Mouse (Mus musculus): Measurements from ENCODE around the gene Caln1. TPM values are rescaled to one million over a fixed set of nuclear protein-coding genes. Genes with fewer than 3 reads are reported as not detected.
A peak's percentile ranks its signal among the peaks of the same experiment; 100 is the strongest.

The Caln1 gene
- total and polyA plus RNA-seq, 2 experiments from 2014 or later = 46.4 to 50.2 TPM

GRCm38 (mm10) chr5:130340656-130341055 is 28.6 kb upstream of the Caln1 start:
- Histone ChIP-seq H3K27ac (ENCODE audit: low read depth, low read length) (no peak overlapping the region), H3K4me3 (ENCODE audit: low read depth, low read length) (no peak overlapping the region), H3K9me3 (ENCODE audit: low read length) (no peaks in the 10 kb centered on the region), H3K36me3 (ENCODE audit: insufficient read depth, low read length) (peaks cover 21% of the 10 kb centered on the region; the same call in 1 of the 2 replicates), H3K4me1 (ENCODE audit: insufficient read depth, low read length) (no peaks in the 10 kb centered on the region), H3K4me2 (ENCODE audit: low read depth, low read length, poor library complexity, severe bottlenecking) (no peak overlapping the region), H3K9ac (replicated peaks; ENCODE audit: low read length, poor library complexity, severe bottlenecking) (no peak overlapping the region), H3K27me3 (ENCODE audit: insufficient read depth, low read length) (no peaks in the 10 kb centered on the region)
- ATAC-seq (ENCODE audit: low FRiP score) = no peak
- no peak for TF ChIP-seq CTCF (IDR thresholded peaks at IDR 0.05)
- DNase-seq (ENCODE audit: low spot score) = no peak
- 95% methylated on average over 15 of the region's 15 CpGs for WGBS

GRCm38 (mm10) chr5:130344999-130345398 is 24.3 kb upstream of the Caln1 start:
- H3K36me3 ChIP-seq (ENCODE audit: insufficient read depth, low read length) = peaks cover 14% of the 10 kb centered on the region; the same call in 1 of the 2 replicates
- H3K4me3 ChIP-seq (ENCODE audit: low read depth, low read length) = no peak overlapping the region
- WGBS = 98% methylated on average over 7 of the region's 7 CpGs
- TF ChIP-seq CTCF (IDR thresholded peaks at IDR 0.05) = no peak
- DNase-seq (ENCODE audit: low spot score) (no peak), ATAC-seq (ENCODE audit: low FRiP score) (no peak)
- no peak overlapping the region for H3K9ac ChIP-seq (replicated peaks; ENCODE audit: low read length, poor library complexity, severe bottlenecking)
- no peaks in the 10 kb centered on the region for H3K4me1 ChIP-seq (ENCODE audit: insufficient read depth, low read length)
- H3K27me3 ChIP-seq (ENCODE audit: insufficient read depth, low read length) = no peaks in the 10 kb centered on the region
- H3K9me3 ChIP-seq (ENCODE audit: low read length) = no peaks in the 10 kb centered on the region
- no peak overlapping the region for H3K4me2 ChIP-seq (ENCODE audit: low read depth, low read length, poor library complexity, severe bottlenecking)
- H3K27ac ChIP-seq (ENCODE audit: low read depth, low read length) = no peak overlapping the region

GRCm38 (mm10) chr5:130345871-130346270 is 23.4 kb upstream of the Caln1 start:
- no peaks in the 10 kb centered on the region for H3K4me1 ChIP-seq (ENCODE audit: insufficient read depth, low read length)
- no peak for DNase-seq (ENCODE audit: low spot score)
- no peak overlapping the region for H3K9ac ChIP-seq (replicated peaks; ENCODE audit: low read length, poor library complexity, severe bottlenecking)
- no peak overlapping the region for H3K4me3 ChIP-seq (ENCODE audit: low read depth, low read length)
- no peaks in the 10 kb centered on the region for H3K9me3 ChIP-seq (ENCODE audit: low read length)
- ATAC-seq (ENCODE audit: low FRiP score) = no peak
- WGBS = 88% methylated on average over 2 of the region's 2 CpGs
- H3K4me2 ChIP-seq (ENCODE audit: low read depth, low read length, poor library complexity, severe bottlenecking) = no peak overlapping the region
- peaks cover 9% of the 10 kb centered on the region; the same call in 1 of the 2 replicates for H3K36me3 ChIP-seq (ENCODE audit: insufficient read depth, low read length)
- H3K27me3 ChIP-seq (ENCODE audit: insufficient read depth, low read length) = no peaks in the 10 kb centered on the region
- H3K27ac ChIP-seq (ENCODE audit: low read depth, low read length) = no peak overlapping the region
- no peak for TF ChIP-seq CTCF (IDR thresholded peaks at IDR 0.05)

GRCm38 (mm10) chr5:130355223-130355622 is 14.0 kb upstream of the Caln1 start:
- ATAC-seq (ENCODE audit: low FRiP score) (no peak), DNase-seq (ENCODE audit: low spot score) (peak; percentile 22)
- TF ChIP-seq CTCF (IDR thresholded peaks at IDR 0.05) = peak; percentile 62
- Histone ChIP-seq H3K4me2 (ENCODE audit: low read depth, low read length, poor library complexity, severe bottlenecking) (no peak overlapping the region), H3K4me3 (ENCODE audit: low read depth, low read length) (no peak overlapping the region), H3K9me3 (ENCODE audit: low read length) (no peaks in the 10 kb centered on the region), H3K36me3 (ENCODE audit: insufficient read depth, low read length) (no peaks in the 10 kb centered on the region), H3K27ac (ENCODE audit: low read depth, low read length) (no peak overlapping the region), H3K4me1 (ENCODE audit: insufficient read depth, low read length) (no peaks in the 10 kb centered on the region), H3K27me3 (ENCODE audit: insufficient read depth, low read length) (no peaks in the 10 kb centered on the region), H3K9ac (replicated peaks; ENCODE audit: low read length, poor library complexity, severe bottlenecking) (no peak overlapping the region)
- WGBS = 66% methylated on average over 7 of the region's 7 CpGs

GRCm38 (mm10) chr5:130363111-130363510 is 6.1 kb upstream of the Caln1 start:
- TF ChIP-seq CTCF (IDR thresholded peaks at IDR 0.05) = no peak
- DNase-seq (ENCODE audit: low spot score) (no peak), ATAC-seq (ENCODE audit: low FRiP score) (no peak)
- Histone ChIP-seq H3K4me2 (ENCODE audit: low read depth, low read length, poor library complexity, severe bottlenecking) (no peak overlapping the region), H3K9ac (replicated peaks; ENCODE audit: low read length, poor library complexity, severe bottlenecking) (no peak overlapping the region), H3K4me3 (ENCODE audit: low read depth, low read length) (no peak overlapping the region), H3K27ac (ENCODE audit: low read depth, low read length) (no peak overlapping the region), H3K4me1 (ENCODE audit: insufficient read depth, low read length) (no peaks in the 10 kb centered on the region), H3K36me3 (ENCODE audit: insufficient read depth, low read length) (no peaks in the 10 kb centered on the region), H3K9me3 (ENCODE audit: low read length) (no peaks in the 10 kb centered on the region), H3K27me3 (ENCODE audit: insufficient read depth, low read length) (no peaks in the 10 kb centered on the region)
- 70% methylated on average over 4 of the region's 4 CpGs for WGBS

GRCm38 (mm10) chr5:130363773-130364172 is 5.5 kb upstream of the Caln1 start:
- TF ChIP-seq CTCF (IDR thresholded peaks at IDR 0.05) = no peak
- H3K36me3 ChIP-seq (ENCODE audit: insufficient read depth, low read length) = no peaks in the 10 kb centered on the region
- no peaks in the 10 kb centered on the region for H3K9me3 ChIP-seq (ENCODE audit: low read length)
- H3K27ac ChIP-seq (ENCODE audit: low read depth, low read length) = no peak overlapping the region
- no peak for DNase-seq (ENCODE audit: low spot score)
- no peak overlapping the region for H3K4me3 ChIP-seq (ENCODE audit: low read depth, low read length)
- ATAC-seq (ENCODE audit: low FRiP score) = no peak
- no peaks in the 10 kb centered on the region for H3K27me3 ChIP-seq (ENCODE audit: insufficient read depth, low read length)
- WGBS = 77% methylated on average over 3 of the region's 3 CpGs
- no peaks in the 10 kb centered on the region for H3K4me1 ChIP-seq (ENCODE audit: insufficient read depth, low read length)
- no peak overlapping the region for H3K4me2 ChIP-seq (ENCODE audit: low read depth, low read length, poor library complexity, severe bottlenecking)
- no peak overlapping the region for H3K9ac ChIP-seq (replicated peaks; ENCODE audit: low read length, poor library complexity, severe bottlenecking)
